Mouse (Mus musculus) E14TG2a.4 (cell line): Measurements from ENCODE around the gene Gm20388.

Experiments used
- CTCF ChIP-seq: conservative IDR thresholded peaks from 2 replicates; pipeline ENCODE4 v1.5.1; 2014; ENCODE audit warnings: low read length
- NANOG ChIP-seq: IDR thresholded peaks from 2 replicates; pipeline ENCODE4 v1.6.1; 2014; ENCODE audit warnings: borderline replicate concordance, low read length, mixed read lengths
- POU5F1 ChIP-seq: IDR thresholded peaks from 2 replicates; pipeline ENCODE4 v1.6.1; 2014; ENCODE audit warnings: low read length, borderline replicate concordance

- TF ChIP-seq NANOG (no peak), CTCF (no peak), POU5F1 (no peak)
Observed at GRCm38 (mm10) chr8:122229819-122230711, 2319.4 kb downstream of the Gm20388 start.
